In the genomic region with DNA sequence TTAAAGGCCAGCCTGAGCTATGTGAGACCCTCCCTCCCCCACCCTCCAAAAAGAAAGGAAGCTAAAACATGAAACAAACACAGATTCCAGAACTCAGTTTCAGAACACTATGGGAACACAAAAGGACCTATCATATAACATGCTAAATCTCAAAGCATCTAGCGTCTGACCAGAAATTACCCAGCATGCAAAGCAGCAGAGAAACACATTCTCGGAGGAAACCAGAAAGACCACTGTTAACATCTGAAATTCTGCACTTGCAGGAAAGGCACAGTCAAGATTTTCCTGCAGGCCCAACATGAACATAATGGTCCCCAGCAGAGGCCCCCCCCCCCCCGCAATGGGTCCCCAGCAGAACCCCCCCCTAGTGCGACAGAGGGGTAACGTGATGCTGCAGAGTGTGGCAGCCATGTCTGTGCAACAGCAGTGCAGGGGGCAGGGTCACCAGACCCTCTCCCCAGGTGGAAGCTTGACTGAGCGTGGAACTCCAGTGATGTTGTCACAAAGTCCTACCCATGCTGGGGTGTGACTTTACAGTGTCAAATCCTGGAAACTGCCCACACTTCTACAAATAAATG, we compare ENCODE assay signal across 21 mouse cellular contexts. TPM values are rescaled to one million over a fixed set of nuclear protein-coding genes. Genes with fewer than 3 reads are reported as not detected.
DNase-seq lines count a peak whose midpoint lies in the region; ATAC-seq and TF ChIP-seq lines count a peak whose summit lies in the region.
"Had no signal": no experiment of that assay in that cellular context is flagged by ENCODE, and none has a peak within 500 bp of the region (broad histone marks: within the 10 kb centered on the region; RNA-seq: fewer than 3 reads in every experiment).

No protein-coding gene starts in this region.

- H3K36me3 ChIP-seq in heart, postnatal 0 days (replicated peaks; ENCODE audit: control insufficient read depth, insufficient read depth, low read length), result no peaks in the 10 kb centered on the region
- H3K36me3 ChIP-seq in MEL (ENCODE audit: control insufficient read depth in 1 of 2, insufficient read depth in 2 of 2, low read length in 2 of 2), result peaks cover 0 to 41% of the 10 kb centered on the region in 2 experiments; a peak in 2 of 4 replicates
- no peaks in the 10 kb centered on the region; the same call in 1 of the 2 replicates for H3K36me3 ChIP-seq in liver, embryonic 14.5 days (replicated peaks; ENCODE audit: control insufficient read depth, insufficient read depth, low read depth)
- H3K36me3 ChIP-seq: embryonic facial prominence, embryonic 15.5 days; forebrain, embryonic 10.5 days; hindbrain, embryonic 10.5 days; limb, embryonic 15.5 days; neural tube, embryonic 12.5 days had no signal

- intact Hi-C loops in heart, postnatal 36 days (cut with DNase I), result no loop called here

- WGBS in heart, postnatal 0 days, result 74% methylated on average over 6 of the region's 6 CpGs
- WGBS in liver, embryonic 14.5 days (ENCODE audit: insufficient replicate concordance), result 64% methylated on average over 6 of the region's 6 CpGs

- no peak for TF ChIP-seq POLR2A in MEL (IDR thresholded peaks at IDR 0.05; ENCODE audit: control insufficient read depth in 1 of 2, insufficient read depth in 1 of 2, low read depth in 1 of 2, low read length in 2 of 2, poor library complexity in 1 of 2)

- H3K4me2 ChIP-seq in heart, postnatal 0 days (ENCODE audit: low read depth, low read length), result no peak overlapping the region
- H3K4me2 ChIP-seq in liver, embryonic 14.5 days (ENCODE audit: low read depth), result no peak overlapping the region
- H3K4me2 ChIP-seq: embryonic facial prominence, embryonic 15.5 days; limb, embryonic 15.5 days; neural tube, embryonic 12.5 days had no signal

- DNase-seq in heart, adult 11 months, result peak; percentile 76
- no peak for DNase-seq in heart, adult 18-20 months
- no peak for DNase-seq in heart, postnatal 0 days (ENCODE audit: low spot score)
- no peak for DNase-seq in heart, postnatal 36 days
- no peak for DNase-seq in MEL (ENCODE audit: low read depth, low spot score)
- DNase-seq in liver, embryonic 14.5 days (ENCODE audit: low read depth in 3 of 3, low spot score in 3 of 3), result no peak
- DNase-seq in ovary, postnatal 14 days (ENCODE audit: low spot score), result no peak
- DNase-seq in frontal cortex, adult 2 months (ENCODE audit: extremely low spot score in 1 of 2, low spot score in 1 of 2), result no peak
- DNase-seq: adrenal gland, postnatal 25 days; cerebellum, adult 2 months; gastrocnemius, postnatal 10 days; layer of hippocampus, postnatal 36 days; lung, postnatal 10 days had no signal

- no peak overlapping the region for H3K4me3 ChIP-seq in heart, postnatal 0 days (ENCODE audit: low read depth, low read length)
- H3K4me3 ChIP-seq in MEL (ENCODE audit: control insufficient read depth in 1 of 2, insufficient read depth in 1 of 2, low read depth in 2 of 2, low read length in 2 of 2), result no peak overlapping the region
- H3K4me3 ChIP-seq in liver, embryonic 14.5 days (ENCODE audit: insufficient read depth in 1 of 2, low read depth in 2 of 2, low read length in 2 of 2), result no peak overlapping the region
- H3K4me3 ChIP-seq: embryonic facial prominence, embryonic 15.5 days; forebrain, embryonic 10.5 days; hindbrain, embryonic 10.5 days; limb, embryonic 15.5 days; neural tube, embryonic 12.5 days had no signal

- H3K9ac ChIP-seq in heart, postnatal 0 days (replicated peaks; ENCODE audit: low read depth, low read length), result no peak overlapping the region
- H3K9ac ChIP-seq in MEL (ENCODE audit: control insufficient read depth, low read depth, low read length, poor library complexity, severe bottlenecking), result no peak overlapping the region
- no peak overlapping the region for H3K9ac ChIP-seq in liver, embryonic 14.5 days (replicated peaks)
- H3K9ac ChIP-seq: embryonic facial prominence, embryonic 15.5 days; limb, embryonic 15.5 days; neural tube, embryonic 12.5 days had no signal

- H3K27me3 ChIP-seq in heart, postnatal 0 days (ENCODE audit: control insufficient read depth, insufficient read depth, low read length), result no peaks in the 10 kb centered on the region
- H3K27me3 ChIP-seq in MEL (ENCODE audit: control insufficient read depth in 1 of 2, insufficient read depth in 2 of 2, low read length in 2 of 2), result no peaks in the 10 kb centered on the region
- no peaks in the 10 kb centered on the region for H3K27me3 ChIP-seq in liver, embryonic 14.5 days (ENCODE audit: control insufficient read depth, insufficient read depth, low read length)
- H3K27me3 ChIP-seq: embryonic facial prominence, embryonic 15.5 days; limb, embryonic 15.5 days; neural tube, embryonic 12.5 days had no signal

- no peak for TF ChIP-seq RAD21 in MEL (IDR thresholded peaks at IDR 0.05; ENCODE audit: low read depth, low read length)

- no peak for TF ChIP-seq EP300 in heart, postnatal 0 days (IDR thresholded peaks at IDR 0.05; ENCODE audit: low read depth)
- no peak for TF ChIP-seq EP300 in MEL (IDR thresholded peaks at IDR 0.05; ENCODE audit: low read depth in 1 of 2, low read length in 2 of 2)
- TF ChIP-seq EP300 in liver, embryonic 14.5 days (IDR thresholded peaks at IDR 0.05; ENCODE audit: low read depth), result no peak

- H3K4me1 ChIP-seq in heart, postnatal 0 days (ENCODE audit: control insufficient read depth, insufficient read depth), result peaks cover 56% of the 10 kb centered on the region
- peaks cover 33 to 48% of the 10 kb centered on the region in 2 experiments for H3K4me1 ChIP-seq in MEL (ENCODE audit: control insufficient read depth in 1 of 2, insufficient read depth in 2 of 2, low read length in 2 of 2)
- H3K4me1 ChIP-seq in liver, embryonic 14.5 days (replicated peaks; ENCODE audit: control insufficient read depth in 2 of 2, insufficient read depth in 2 of 2, low read length in 1 of 2), result peaks cover 44 to 57% of the 10 kb centered on the region in 2 experiments
- H3K4me1 ChIP-seq: embryonic facial prominence, embryonic 15.5 days; limb, embryonic 15.5 days had no signal

- no peaks in the 10 kb centered on the region for H3K9me3 ChIP-seq in heart, postnatal 0 days (replicated peaks; ENCODE audit: control insufficient read depth, low read length)
- no peaks in the 10 kb centered on the region for H3K9me3 ChIP-seq in MEL (replicated peaks; ENCODE audit: insufficient read depth, low read length)
- H3K9me3 ChIP-seq in liver, embryonic 14.5 days (ENCODE audit: control insufficient read depth, low read length), result no peaks in the 10 kb centered on the region
- H3K9me3 ChIP-seq: embryonic facial prominence, embryonic 15.5 days; forebrain, embryonic 10.5 days; hindbrain, embryonic 10.5 days; limb, embryonic 15.5 days; neural tube, embryonic 12.5 days had no signal

- TF ChIP-seq CTCF in heart, postnatal 0 days (IDR thresholded peaks at IDR 0.05; ENCODE audit: low read depth), result no peak
- no peak for TF ChIP-seq CTCF in MEL (IDR thresholded peaks at IDR 0.05 in 2 of 3, conservative IDR thresholded peaks at IDR 0.05 in 1 of 3; ENCODE audit: control insufficient read depth in 1 of 3, insufficient read depth in 1 of 3, low read depth in 2 of 3, low read length in 3 of 3, poor library complexity in 1 of 3, severe bottlenecking in 1 of 3)
- no peak for TF ChIP-seq CTCF in liver, embryonic 14.5 days (IDR thresholded peaks at IDR 0.05; ENCODE audit: low read depth)

- H3K79me2 ChIP-seq in MEL (ENCODE audit: control insufficient read depth, insufficient read depth, low read length, poor library complexity), result no peaks in the 10 kb centered on the region

- no peak for ATAC-seq in heart, postnatal 0 days (ENCODE audit: insufficient read depth, low read depth)
- no peak for ATAC-seq in liver, embryonic 14.5 days (ENCODE audit: insufficient read depth)
- ATAC-seq: activated CD4-positive, CD25-positive, alpha-beta regulatory T cell, adult 4 months; inflammation-experienced regulatory T-cells, adult 6 months; Patski had no signal

- peak overlapping the region; percentile 68; the same call in 1 of the 2 replicates for H3K27ac ChIP-seq in heart, postnatal 0 days (ENCODE audit: low read depth)
- peak overlapping the region; percentile 82; the same call in 1 of the 2 replicates for H3K27ac ChIP-seq in MEL (ENCODE audit: control insufficient read depth, low read depth, low read length)
- peak overlapping the region; percentile 61; the same call in 1 of the 2 replicates for H3K27ac ChIP-seq in liver, embryonic 14.5 days
- H3K27ac ChIP-seq: embryonic facial prominence, embryonic 15.5 days; forebrain, embryonic 10.5 days; hindbrain, embryonic 10.5 days; limb, embryonic 15.5 days; neural tube, embryonic 12.5 days had no signal

TF ChIP-seq in MEL, 35 proteins besides CTCF, POLR2A, EP300 and RAD21 (continues in another document):
- TF ChIP-seq SIN3A (IDR thresholded peaks at IDR 0.05; ENCODE audit: low read length) (no peak), MAZ (IDR thresholded peaks at IDR 0.05; ENCODE audit: low read depth, low read length) (no peak), MEF2A (IDR thresholded peaks at IDR 0.05; ENCODE audit: extremely low read depth, insufficient replicate concordance, low read depth, low read length, poor library complexity, severe bottlenecking) (no peak), GABPA (IDR thresholded peaks at IDR 0.05; ENCODE audit: low read depth, low read length) (no peak), SMC3 (IDR thresholded peaks at IDR 0.05; ENCODE audit: low read depth, low read length) (no peak)

RNA-seq across cellular contexts. Expression of a gene that starts 24.3 kb away (rescaled TPM):
- 10 to 100 TPM; 15.0 to 23.0 TPM for total RNA-seq in heart, adult 18-20 months (2021)
- 28.7 and 34.9 TPM in 2 replicates for total RNA-seq in heart, postnatal 0 days (2014; rRNA removed; ENCODE audit: low replicate concordance)
- 14.6 and 18.0 TPM in 2 replicates for polyA plus RNA-seq in heart, postnatal 0 days (2015; fragmentation: Nextera tagmentation; extraction: Ambion mirVana)
- 10 to 100 TPM; 14.3 to 15.8 TPM for total RNA-seq in heart, postnatal 36 days (2021)
- total RNA-seq in MEL (2012; rRNA removed), result 10.7 and 16.0 TPM in 2 replicates
- polyA plus RNA-seq in MEL (2012; ENCODE audit: insufficient read depth in 1 of 2, insufficient read length in 2 of 2, low read depth in 1 of 2, low replicate concordance in 2 of 2, missing spikeins in 1 of 2), result 10 to 100 TPM in 1 of 2 experiments, not detected in 1; 17.4 TPM
- 7.8 and 8.9 TPM in 2 replicates for polyA plus RNA-seq in liver, embryonic 14.5 days (2012; rRNA removed)
- polyA plus RNA-seq in liver, embryonic 14.5 days (2014; fragmentation: Nextera tagmentation; extraction: Ambion mirVana), result 9.8 and 12.5 TPM in 2 replicates
- polyA plus RNA-seq in frontal cortex, adult 2 months (2012; rRNA removed), result 3.2 and 3.7 TPM in 2 replicates

RNA-seq across cellular contexts. Expression of a gene that starts 35.0 kb away (rescaled TPM):
- 10 to 100 TPM; 27.3 to 38.3 TPM for total RNA-seq in heart, adult 18-20 months (2021)
- total RNA-seq in heart, postnatal 0 days (2014; rRNA removed; ENCODE audit: low replicate concordance), result 30.7 and 56.3 TPM in 2 replicates
- polyA plus RNA-seq in heart, postnatal 0 days (2015; fragmentation: Nextera tagmentation; extraction: Ambion mirVana), result 23.4 and 24.0 TPM in 2 replicates
- total RNA-seq in heart, postnatal 36 days (2021), result 10 to 100 TPM; 24.7 to 32.1 TPM
- total RNA-seq in MEL (2012; rRNA removed), result 7.3 and 7.6 TPM in 2 replicates
- 10 to 100 TPM in 1 of 2 experiments, not detected in 1; 15.1 TPM for polyA plus RNA-seq in MEL (2012; ENCODE audit: insufficient read depth in 1 of 2, insufficient read length in 2 of 2, low read depth in 1 of 2, low replicate concordance in 2 of 2, missing spikeins in 1 of 2)
- polyA plus RNA-seq in liver, embryonic 14.5 days (2012; rRNA removed), result 1.4 TPM in 2 replicates
- polyA plus RNA-seq in liver, embryonic 14.5 days (2014; fragmentation: Nextera tagmentation; extraction: Ambion mirVana), result 1.1 and 1.4 TPM in 2 replicates
- polyA plus RNA-seq in frontal cortex, adult 2 months (2012; rRNA removed), result 31.8 and 34.6 TPM in 2 replicates
- polyA plus RNA-seq: activated CD4-positive, CD25-positive, alpha-beta regulatory T cell, adult 4 months; inflammation-experienced regulatory T-cells, adult 6 months had no signal
